Mouse (Mus musculus): ENCODE data around the gene Eme2. TPM values are rescaled to one million over a fixed set of nuclear protein-coding genes. Genes with fewer than 3 reads are reported as not detected.

The Eme2 gene
- polyA plus RNA-seq, 1 experiment from 2014 or later = 30.3 TPM

GRCm38 (mm10) chr17:24894061-24894994 lies 559 bp downstream of the Eme2 start:
- 12% methylated on average over 31 of the region's 31 CpGs for whole genome bisulfite sequencing
- DNase-seq (ENCODE audit: extremely low spot score, low spot score) = no peak
- Histone ChIP-seq H3K27me3 (ENCODE audit: poor library complexity, severe bottlenecking) (no peaks in the 10 kb centered on the region), H3K27ac (peak overlapping the region; percentile 91), H3K9me3 (no peaks in the 10 kb centered on the region), H3K36me3 (replicated peaks) (peaks cover 74% of the 10 kb centered on the region), H3K4me1 (peaks cover 49% of the 10 kb centered on the region), H3K4me3 (peak overlapping the region; percentile 83)

GRCm38 (mm10) chr17:24893276-24893675 lies 1.6 kb downstream of the Eme2 start:
- Histone ChIP-seq H3K36me3 (replicated peaks) (peaks cover 73% of the 10 kb centered on the region), H3K4me1 (peaks cover 49% of the 10 kb centered on the region), H3K27ac (no peak overlapping the region), H3K4me3 (peak overlapping the region; percentile 83; the same call in 1 of the 2 replicates), H3K27me3 (ENCODE audit: poor library complexity, severe bottlenecking) (no peaks in the 10 kb centered on the region), H3K9me3 (no peaks in the 10 kb centered on the region)
- 94% methylated on average over 2 of the region's 2 CpGs for WGBS
- DNase-seq (ENCODE audit: extremely low spot score, low spot score) = no peak

GRCm38 (mm10) chr17:24892785-24893184 lies 2.1 kb downstream of the Eme2 start:
- 94% methylated on average over 12 of the region's 12 CpGs for WGBS
- no peaks in the 10 kb centered on the region for H3K9me3 ChIP-seq
- peaks cover 69% of the 10 kb centered on the region for H3K36me3 ChIP-seq (replicated peaks)
- DNase-seq (ENCODE audit: extremely low spot score, low spot score) = no peak
- peaks cover 48% of the 10 kb centered on the region for H3K4me1 ChIP-seq
- H3K4me3 ChIP-seq = peak overlapping the region; percentile 9; the same call in 1 of the 2 replicates
- H3K27me3 ChIP-seq (ENCODE audit: poor library complexity, severe bottlenecking) = no peaks in the 10 kb centered on the region
- H3K27ac ChIP-seq = no peak overlapping the region

- peaks cover 55% of the 10 kb centered on the region for H3K36me3 ChIP-seq (replicated peaks)
- H3K27me3 ChIP-seq (ENCODE audit: poor library complexity, severe bottlenecking) = no peaks in the 10 kb centered on the region
- no peak overlapping the region for H3K4me3 ChIP-seq
- 94% methylated on average over 13 of the region's 13 CpGs for WGBS
- H3K27ac ChIP-seq = no peak overlapping the region
- no peak for DNase-seq (ENCODE audit: extremely low spot score, low spot score)
- H3K9me3 ChIP-seq = no peaks in the 10 kb centered on the region
- peaks cover 43% of the 10 kb centered on the region for H3K4me1 ChIP-seq
These were observed 3.6 kb downstream of the Eme2 start for GRCm38 (mm10) chr17:24891321-24891720.

DNA sequence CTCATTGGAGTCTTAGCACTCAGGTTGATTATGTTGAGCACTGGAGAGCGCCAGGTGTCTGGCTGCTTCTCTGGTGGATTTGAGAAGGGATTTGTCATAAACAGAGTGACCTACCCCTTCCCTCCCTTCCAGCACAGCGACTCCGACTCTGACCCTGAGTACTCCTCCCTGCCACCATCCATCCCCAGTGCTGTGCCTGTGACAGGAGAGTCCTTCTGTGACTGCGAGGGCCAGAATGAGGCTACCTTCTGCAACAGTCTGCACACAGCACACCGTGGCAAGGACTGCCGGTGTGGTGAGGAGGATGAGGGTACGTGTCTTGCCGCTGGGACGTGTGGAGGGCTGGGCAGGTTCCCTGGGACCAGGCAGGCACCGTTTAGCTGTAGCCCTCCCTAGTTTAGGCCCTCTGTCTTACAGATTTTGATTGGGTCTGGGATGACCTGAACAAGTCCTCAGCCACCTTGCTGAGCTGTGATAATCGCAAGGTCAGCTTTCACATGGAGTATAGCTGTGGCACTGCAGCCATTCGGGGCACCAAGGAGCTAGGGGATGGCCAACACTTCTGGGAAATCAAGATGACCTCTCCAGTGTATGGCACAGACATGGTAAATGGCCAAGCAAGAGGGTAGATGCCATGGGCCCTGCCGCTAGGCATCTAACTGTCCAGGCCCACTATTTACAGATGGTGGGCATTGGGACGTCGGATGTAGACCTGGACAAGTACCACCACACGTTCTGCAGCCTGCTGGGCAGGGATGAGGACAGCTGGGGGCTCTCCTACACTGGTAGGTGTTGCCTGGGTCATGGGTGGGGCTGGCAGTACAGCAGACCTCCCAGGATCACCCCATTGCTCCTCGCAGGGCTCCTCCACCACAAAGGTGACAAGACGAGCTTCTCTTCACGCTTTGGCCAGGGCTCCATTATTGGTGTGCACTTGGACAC lies 4.5 kb downstream of the Eme2 start:
- peak overlapping the region; percentile 1; the same call in 1 of the 2 replicates for H3K4me3 ChIP-seq
- H3K4me1 ChIP-seq = peaks cover 38% of the 10 kb centered on the region
- H3K27me3 ChIP-seq (ENCODE audit: poor library complexity, severe bottlenecking) = no peaks in the 10 kb centered on the region
- WGBS = 89% methylated on average over 19 of the region's 19 CpGs
- no peak overlapping the region for H3K27ac ChIP-seq
- peaks cover 55% of the 10 kb centered on the region for H3K36me3 ChIP-seq (replicated peaks)
- H3K9me3 ChIP-seq = no peaks in the 10 kb centered on the region
- no peak for DNase-seq (ENCODE audit: extremely low spot score, low spot score)

DNA sequence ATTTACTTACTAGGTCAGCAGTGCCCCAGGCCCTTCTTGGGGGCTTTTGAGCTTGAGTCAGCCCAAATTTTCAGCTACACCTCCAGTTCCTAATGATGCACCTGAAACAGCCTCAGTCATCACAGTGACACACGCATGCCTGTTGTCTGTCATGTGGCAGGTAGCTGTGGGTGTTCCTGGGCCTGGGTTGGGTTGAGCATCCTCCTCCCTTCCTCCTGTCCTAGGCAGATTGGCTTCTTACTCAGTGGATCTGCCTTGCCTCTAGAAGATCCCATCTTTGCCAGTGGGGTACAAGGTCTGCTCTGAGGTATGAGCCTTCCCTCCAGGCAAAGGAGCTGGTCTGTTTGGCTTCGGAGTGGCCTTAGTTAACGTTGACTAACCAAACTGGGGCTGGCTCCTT lies 6.0 kb downstream of the Eme2 start:
- WGBS = 91% methylated on average over 3 of the region's 3 CpGs
- Histone ChIP-seq H3K4me3 (no peak overlapping the region), H3K36me3 (replicated peaks) (peaks cover 63% of the 10 kb centered on the region), H3K9me3 (no peaks in the 10 kb centered on the region), H3K4me1 (peaks cover 38% of the 10 kb centered on the region), H3K27ac (no peak overlapping the region), H3K27me3 (ENCODE audit: poor library complexity, severe bottlenecking) (no peaks in the 10 kb centered on the region)
- no peak for DNase-seq (ENCODE audit: extremely low spot score, low spot score)

- Histone ChIP-seq H3K4me1 (peaks cover 28% of the 10 kb centered on the region), H3K9me3 (no peaks in the 10 kb centered on the region), H3K27ac (peak overlapping the region; percentile 87), H3K36me3 (replicated peaks) (peaks cover 63% of the 10 kb centered on the region), H3K4me3 (peak overlapping the region; percentile 77), H3K27me3 (ENCODE audit: poor library complexity, severe bottlenecking) (no peaks in the 10 kb centered on the region)
- no peak for DNase-seq (ENCODE audit: extremely low spot score, low spot score)
- WGBS = 70% methylated on average over 18 of the region's 18 CpGs
These were observed 7.4 kb downstream of the Eme2 start for GRCm38 (mm10) chr17:24887291-24888080.

DNA sequence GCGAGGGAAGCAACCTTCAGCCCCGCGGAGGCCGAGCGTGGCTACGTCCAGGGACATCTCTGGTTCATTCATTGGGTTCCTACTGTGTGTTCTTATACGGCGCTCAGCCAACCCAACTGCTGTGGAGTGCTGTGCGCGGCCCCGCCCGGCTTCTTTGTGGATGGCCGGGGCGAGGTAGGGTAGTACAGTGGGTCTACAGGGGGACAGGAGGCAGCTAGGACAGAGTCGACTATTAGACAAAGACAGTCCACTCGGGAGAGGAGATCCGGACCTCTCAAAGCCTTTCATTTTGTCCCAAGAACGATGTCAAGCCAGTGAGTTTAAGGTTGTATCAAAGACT lies 8.0 kb downstream of the Eme2 start:
- H3K4me3 ChIP-seq = peak overlapping the region; percentile 77
- no peaks in the 10 kb centered on the region for H3K9me3 ChIP-seq
- WGBS = 1% methylated on average over 18 of the region's 18 CpGs
- peaks cover 30% of the 10 kb centered on the region for H3K4me1 ChIP-seq
- peaks cover 63% of the 10 kb centered on the region for H3K36me3 ChIP-seq (replicated peaks)
- H3K27ac ChIP-seq = peak overlapping the region; percentile 87
- DNase-seq (ENCODE audit: extremely low spot score, low spot score) = no peak
- H3K27me3 ChIP-seq (ENCODE audit: poor library complexity, severe bottlenecking) = no peaks in the 10 kb centered on the region

- H3K27ac ChIP-seq = peak within 1 kb of the TSS; percentile 87
- H3K4me1 ChIP-seq = peaks cover 36% of the 10 kb centered on the region
- under 1% methylated on average over 69 of the region's 69 CpGs for WGBS
- H3K4me3 ChIP-seq = peak within 1 kb of the TSS; percentile 77
- DNase-seq (ENCODE audit: extremely low spot score, low spot score) = peak; percentile 98
- no peaks in the 10 kb centered on the region for H3K9me3 ChIP-seq
- peaks cover 59% of the 10 kb centered on the region for H3K36me3 ChIP-seq (replicated peaks)
- H3K27me3 ChIP-seq (ENCODE audit: poor library complexity, severe bottlenecking) = no peaks in the 10 kb centered on the region
These were observed 8.6 kb downstream of the Eme2 start, which contains the start of the genes Nubp2 and Spsb3 for GRCm38 (mm10) chr17:24886134-24886931. Nubp2 (minus strand) TSS chr17:24886349. Spsb3 (plus strand) TSS chr17:24886643.

GRCm38 (mm10) chr17:24885356-24886133 lies 9.3 kb downstream of the Eme2 start:
- H3K4me1 ChIP-seq = peaks cover 36% of the 10 kb centered on the region
- WGBS = 26% methylated on average over 22 of the region's 22 CpGs
- no peaks in the 10 kb centered on the region for H3K27me3 ChIP-seq (ENCODE audit: poor library complexity, severe bottlenecking)
- peak overlapping the region; percentile 66 for H3K27ac ChIP-seq
- H3K36me3 ChIP-seq (replicated peaks) = peaks cover 51% of the 10 kb centered on the region
- H3K9me3 ChIP-seq = no peaks in the 10 kb centered on the region
- peak overlapping the region; percentile 77 for H3K4me3 ChIP-seq
- no peak for DNase-seq (ENCODE audit: extremely low spot score, low spot score)

DNA sequence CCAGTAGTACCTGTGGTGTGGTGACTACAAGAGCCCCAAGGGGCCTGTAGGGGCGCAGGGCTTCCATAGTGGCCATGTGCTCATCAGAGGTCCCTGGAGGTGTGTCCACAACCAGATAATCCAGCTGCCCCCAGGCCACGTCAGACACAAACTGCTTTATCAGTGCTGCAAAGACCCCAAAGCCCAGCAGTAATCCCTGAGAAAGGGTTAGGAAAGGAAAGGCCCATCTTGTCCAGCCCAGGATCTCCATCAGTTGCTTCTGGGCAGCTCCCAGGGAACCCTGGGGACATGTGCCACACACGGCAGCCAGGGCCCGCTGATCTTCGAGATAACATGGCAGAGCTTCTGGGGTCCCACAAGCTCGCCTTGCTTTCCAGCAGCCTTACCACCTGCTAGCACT lies 10.5 kb downstream of the Eme2 start:
- no peak for DNase-seq (ENCODE audit: extremely low spot score, low spot score)
- Histone ChIP-seq H3K9me3 (no peaks in the 10 kb centered on the region), H3K27ac (no peak overlapping the region), H3K4me3 (peak overlapping the region; percentile 77; the same call in 1 of the 2 replicates), H3K4me1 (peaks cover 36% of the 10 kb centered on the region), H3K36me3 (replicated peaks) (peaks cover 39% of the 10 kb centered on the region), H3K27me3 (ENCODE audit: poor library complexity, severe bottlenecking) (no peaks in the 10 kb centered on the region)
- 87% methylated on average over 6 of the region's 6 CpGs for WGBS
